Mouse (Mus musculus) layer of hippocampus, adult 6 months (tissue): Measurements from ENCODE around the gene Ackr2. TPM values are rescaled to one million over a fixed set of nuclear protein-coding genes. Genes with fewer than 3 reads are reported as not detected.

Experiments used
- long read RNA-seq, 2 experiments: library from polyadenylated mRNA; unstranded; transcript quantifications; one replicate each; pipeline ENCODE4 v2.0.0; 2019 to 2020
- polyA plus RNA-seq: library from polyadenylated mRNA; unstranded; fragments of <200 nt; fragmentation: Nextera tagmentation; gene quantifications from 2 replicates; pipeline ENCODE4 v1.2.3, GENCODE M21; 2021

Gene Ackr2
- 0.41 and 0.63 TPM in 2 replicates for polyA plus RNA-seq
- long read RNA-seq, experiment 1, result 0 reads
- long read RNA-seq, experiment 2, partial matches to known transcripts, result 0 of 2 reads
- long read RNA-seq, experiment 2, other reads (novel, unspliced or antisense), result 1 of 2 reads

GRCm38 (mm10) chr9:121898245-121898644 lies at the start of gene Ackr2:
Gene Ackr2 (plus strand): TSS chr9:121898355.

GRCm38 (mm10) chr9:121858153-121858488 lies 40.0 kb upstream of the Ackr2 start, which contains the start of gene Higd1a:
Gene Higd1a (minus strand): TSS chr9:121858362.

GRCm38 (mm10) chr9:121916102-121916501 lies 17.9 kb downstream of the Ackr2 start, which contains the start of gene Cyp8b1:
Gene Cyp8b1 (minus strand): TSS chr9:121916305.

GRCm38 (mm10) chr9:121950418-121951113 lies 52.4 kb downstream of the Ackr2 start, which contains the start of gene Fam198a:
Gene Fam198a (plus strand): TSS chr9:121950988.

Other genes with a start within 250 kb of the Ackr2 start
- 6.5 and 7.4 TPM in 2 replicates for gene Sec22c, start 192.9 kb upstream of the Ackr2 start, polyA plus RNA-seq
- 313 and 385 TPM in 2 replicates for gene Ss18l2, start 188.0 kb upstream of the Ackr2 start, polyA plus RNA-seq
- 18.0 and 18.4 TPM in 2 replicates for gene Nktr, start 179.2 kb upstream of the Ackr2 start, polyA plus RNA-seq
- 5.8 and 7.2 TPM in 2 replicates for gene Zfp651, start 139.0 kb upstream of the Ackr2 start, polyA plus RNA-seq
- gene Klhl40, start 120.7 kb upstream of the Ackr2 start, polyA plus RNA-seq, result 6.4 and 7.5 TPM in 2 replicates
- gene Hhatl, start 105.8 kb upstream of the Ackr2 start, polyA plus RNA-seq, result 11.8 and 12.8 TPM in 2 replicates
- 10.9 and 13.5 TPM in 2 replicates for gene Ccdc13, start 58.9 kb upstream of the Ackr2 start, polyA plus RNA-seq
- gene Higd1a, start 40.0 kb upstream of the Ackr2 start, polyA plus RNA-seq, result 261 and 275 TPM in 2 replicates
- not detected in 2 replicates for gene Cyp8b1, start 17.9 kb downstream of the Ackr2 start, polyA plus RNA-seq
- gene Fam198a, start 52.6 kb downstream of the Ackr2 start, polyA plus RNA-seq, result 3.9 and 4.1 TPM in 2 replicates
- gene Pomgnt2, start 98.8 kb downstream of the Ackr2 start, polyA plus RNA-seq, result 46.9 and 56.4 TPM in 2 replicates
- gene Snrk, start 218.9 kb downstream of the Ackr2 start, polyA plus RNA-seq, result 65.2 and 68.9 TPM in 2 replicates